Mouse (Mus musculus): ENCODE measurements at regions not wholly inside any gene's neighbourhood (a gene's known extent, or its start where the extent isn't known, plus 50 kb on each side); places are given as distances from the start of the nearest gene placed in this dataset.
A peak's percentile ranks its signal among the peaks of the same experiment; 100 is the strongest.

- no peaks in the 10 kb centered on the region for H3K4me1 ChIP-seq (replicated peaks; ENCODE audit: insufficient read depth, low read length)
- no peak overlapping the region for H3K27ac ChIP-seq
- no peaks in the 10 kb centered on the region for H3K36me3 ChIP-seq (ENCODE audit: insufficient read depth, low read length)
- no peak for DNase-seq (ENCODE audit: low spot score)
- H3K4me2 ChIP-seq (ENCODE audit: low read length): no peak overlapping the region
- ATAC-seq (replicated peaks; ENCODE audit: low FRiP score, low read depth): no peak
- TF ChIP-seq CTCF (IDR thresholded peaks at IDR 0.05; ENCODE audit: low read depth): no peak
- no peak overlapping the region for H3K4me3 ChIP-seq (replicated peaks; ENCODE audit: low read depth, low read length)
- no peak overlapping the region for H3K9ac ChIP-seq (ENCODE audit: low read depth, low read length)
- WGBS: 67% methylated on average over 1 of the region's 1 CpGs
- no peaks in the 10 kb centered on the region for H3K27me3 ChIP-seq (ENCODE audit: insufficient read depth, low read length)
- H3K9me3 ChIP-seq (replicated peaks; ENCODE audit: low read length): no peaks in the 10 kb centered on the region
Measured at GRCm38 (mm10) chr6:103999186-103999585, 488.8 kb downstream of the Chl1 start.

GRCm38 (mm10) chr6:104028439-104029091 is 464.0 kb upstream of the Cntn6 start:
- ATAC-seq (replicated peaks; ENCODE audit: low FRiP score, low read depth) (peak; percentile 43; the same call in 1 of the 2 replicates), DNase-seq (ENCODE audit: low spot score) (peak; percentile 84)
- no peaks in the 10 kb centered on the region for H3K4me1 ChIP-seq (replicated peaks; ENCODE audit: insufficient read depth, low read length)
- H3K9me3 ChIP-seq (replicated peaks; ENCODE audit: low read length): no peaks in the 10 kb centered on the region
- no peaks in the 10 kb centered on the region for H3K27me3 ChIP-seq (ENCODE audit: insufficient read depth, low read length)
- WGBS: 10% methylated on average over 9 of the region's 9 CpGs
- no peak overlapping the region for H3K4me3 ChIP-seq (replicated peaks; ENCODE audit: low read depth, low read length)
- no peak overlapping the region for H3K27ac ChIP-seq
- peak; percentile 85 for TF ChIP-seq CTCF (IDR thresholded peaks at IDR 0.05; ENCODE audit: low read depth)
- H3K4me2 ChIP-seq (ENCODE audit: low read length): no peak overlapping the region
- no peaks in the 10 kb centered on the region for H3K36me3 ChIP-seq (ENCODE audit: insufficient read depth, low read length)
- no peak overlapping the region for H3K9ac ChIP-seq (ENCODE audit: low read depth, low read length)

- ATAC-seq (replicated peaks; ENCODE audit: low FRiP score, low read depth) (no peak), DNase-seq (ENCODE audit: low spot score) (no peak)
- no peaks in the 10 kb centered on the region for H3K27me3 ChIP-seq (ENCODE audit: insufficient read depth, low read length)
- H3K36me3 ChIP-seq (ENCODE audit: insufficient read depth, low read length): no peaks in the 10 kb centered on the region
- TF ChIP-seq CTCF (IDR thresholded peaks at IDR 0.05; ENCODE audit: low read depth): no peak
- no peak overlapping the region for H3K4me2 ChIP-seq (ENCODE audit: low read length)
- H3K9ac ChIP-seq (ENCODE audit: low read depth, low read length): no peak overlapping the region
- no peak overlapping the region for H3K27ac ChIP-seq
- H3K4me1 ChIP-seq (replicated peaks; ENCODE audit: insufficient read depth, low read length): no peaks in the 10 kb centered on the region
- no peaks in the 10 kb centered on the region for H3K9me3 ChIP-seq (replicated peaks; ENCODE audit: low read length)
- no peak overlapping the region for H3K4me3 ChIP-seq (replicated peaks; ENCODE audit: low read depth, low read length)
Measured at GRCm38 (mm10) chr6:104038853-104039252, 453.7 kb upstream of the Cntn6 start.

GRCm38 (mm10) chr6:104040450-104040849 is 452.1 kb upstream of the Cntn6 start:
- Histone ChIP-seq H3K9me3 (replicated peaks; ENCODE audit: low read length) (no peaks in the 10 kb centered on the region), H3K27me3 (ENCODE audit: insufficient read depth, low read length) (no peaks in the 10 kb centered on the region), H3K9ac (ENCODE audit: low read depth, low read length) (no peak overlapping the region), H3K4me3 (replicated peaks; ENCODE audit: low read depth, low read length) (no peak overlapping the region), H3K4me2 (ENCODE audit: low read length) (no peak overlapping the region), H3K4me1 (replicated peaks; ENCODE audit: insufficient read depth, low read length) (no peaks in the 10 kb centered on the region), H3K27ac (no peak overlapping the region), H3K36me3 (ENCODE audit: insufficient read depth, low read length) (no peaks in the 10 kb centered on the region)
- WGBS: 81% methylated on average over 2 of the region's 2 CpGs
- no peak for TF ChIP-seq CTCF (IDR thresholded peaks at IDR 0.05; ENCODE audit: low read depth)
- no peak for ATAC-seq (replicated peaks; ENCODE audit: low FRiP score, low read depth)
- no peak for DNase-seq (ENCODE audit: low spot score)

GRCm38 (mm10) chr6:104055996-104056395 is 436.6 kb upstream of the Cntn6 start:
- Histone ChIP-seq H3K4me1 (replicated peaks; ENCODE audit: insufficient read depth, low read length) (no peaks in the 10 kb centered on the region), H3K9ac (ENCODE audit: low read depth, low read length) (no peak overlapping the region), H3K9me3 (replicated peaks; ENCODE audit: low read length) (no peaks in the 10 kb centered on the region), H3K27me3 (ENCODE audit: insufficient read depth, low read length) (no peaks in the 10 kb centered on the region), H3K36me3 (ENCODE audit: insufficient read depth, low read length) (no peaks in the 10 kb centered on the region), H3K4me2 (ENCODE audit: low read length) (no peak overlapping the region), H3K27ac (no peak overlapping the region), H3K4me3 (replicated peaks; ENCODE audit: low read depth, low read length) (no peak overlapping the region)
- DNase-seq (ENCODE audit: low spot score): no peak
- no peak for ATAC-seq (replicated peaks; ENCODE audit: low FRiP score, low read depth)
- 87% methylated on average over 1 of the region's 1 CpGs for WGBS
- TF ChIP-seq CTCF (IDR thresholded peaks at IDR 0.05; ENCODE audit: low read depth): no peak

- no peaks in the 10 kb centered on the region for H3K9me3 ChIP-seq (replicated peaks; ENCODE audit: low read length)
- ATAC-seq (replicated peaks; ENCODE audit: low FRiP score, low read depth): no peak
- TF ChIP-seq CTCF (IDR thresholded peaks at IDR 0.05; ENCODE audit: low read depth): no peak
Measured at GRCm38 (mm10) chr6:104061692-104062263, 430.8 kb upstream of the Cntn6 start.

GRCm38 (mm10) chr6:104080581-104080980 is 412.0 kb upstream of the Cntn6 start:
- DNase-seq (ENCODE audit: low spot score): no peak
- Histone ChIP-seq H3K4me1 (replicated peaks; ENCODE audit: insufficient read depth, low read length) (no peaks in the 10 kb centered on the region), H3K27me3 (ENCODE audit: insufficient read depth, low read length) (no peaks in the 10 kb centered on the region), H3K27ac (no peak overlapping the region), H3K4me2 (ENCODE audit: low read length) (no peak overlapping the region), H3K4me3 (replicated peaks; ENCODE audit: low read depth, low read length) (no peak overlapping the region), H3K9me3 (replicated peaks; ENCODE audit: low read length) (no peaks in the 10 kb centered on the region), H3K36me3 (ENCODE audit: insufficient read depth, low read length) (no peaks in the 10 kb centered on the region), H3K9ac (ENCODE audit: low read depth, low read length) (no peak overlapping the region)
- no peak for ATAC-seq (replicated peaks; ENCODE audit: low FRiP score, low read depth)
- WGBS: 59% methylated on average over 3 of the region's 3 CpGs
- TF ChIP-seq CTCF (IDR thresholded peaks at IDR 0.05; ENCODE audit: low read depth): no peak

More at GRCm38 (mm10) chr6:104061692-104062263, 430.8 kb upstream of the Cntn6 start:
- H3K27ac ChIP-seq: no peak overlapping the region
- H3K4me3 ChIP-seq (replicated peaks; ENCODE audit: low read depth, low read length): no peak overlapping the region
- H3K27me3 ChIP-seq (ENCODE audit: insufficient read depth, low read length): no peaks in the 10 kb centered on the region
- no peak overlapping the region for H3K9ac ChIP-seq (ENCODE audit: low read depth, low read length)
- H3K4me1 ChIP-seq (replicated peaks; ENCODE audit: insufficient read depth, low read length): no peaks in the 10 kb centered on the region
- no peak overlapping the region for H3K4me2 ChIP-seq (ENCODE audit: low read length)
- no peaks in the 10 kb centered on the region for H3K36me3 ChIP-seq (ENCODE audit: insufficient read depth, low read length)
- DNase-seq (ENCODE audit: low spot score): no peak
